Mouse (Mus musculus) thymus, adult 2 months (tissue): ENCODE data around the gene Gimd1. TPM values are rescaled to one million over a fixed set of nuclear protein-coding genes. Genes with fewer than 3 reads are reported as not detected.

Experiments
- DNase-seq: peaks from one replicate; pipeline ENCODE4 v3.0.0; 2021
- H3K27ac ChIP-seq: fragments of 200-500 bp; 2 replicates; pipeline ENCODE4 v1.5.1; 2012; ENCODE audit warnings: low read length, control low read depth; ENCODE audit not compliant: control insufficient read depth, insufficient read depth
- H3K27me3 ChIP-seq: fragments of 200-500 bp; 2 replicates; pipeline ENCODE4 v1.6.1; 2012; ENCODE audit warnings: mild to moderate bottlenecking, low read length, moderate library complexity, mixed read lengths; ENCODE audit not compliant: control insufficient read depth, insufficient read depth
- H3K36me3 ChIP-seq: fragments of 200-500 bp; 2 replicates; pipeline ENCODE4 v1.6.1; 2012; ENCODE audit warnings: mild to moderate bottlenecking, low read length, moderate library complexity; ENCODE audit not compliant: control insufficient read depth, insufficient read depth
- H3K4me1 ChIP-seq: fragments of 200-500 bp; replicated peaks from 2 replicates; pipeline ENCODE4 v1.6.1; 2012; ENCODE audit warnings: low read length; ENCODE audit not compliant: control insufficient read depth, insufficient read depth
- H3K4me3 ChIP-seq: fragments of 200-500 bp; 2 replicates; pipeline ENCODE4 v1.5.1; 2012; ENCODE audit warnings: mild to moderate bottlenecking, low read length, control low read depth, moderate library complexity; ENCODE audit not compliant: control insufficient read depth, insufficient read depth
- CTCF ChIP-seq: fragments of 200-500 bp; IDR thresholded peaks from 2 replicates; pipeline ENCODE4 v1.5.1; 2012; ENCODE audit warnings: mild to moderate bottlenecking, control low read depth, low read length, moderate library complexity, borderline replicate concordance; ENCODE audit not compliant: control insufficient read depth, poor library complexity, insufficient read depth; ENCODE audit errors: extremely low read depth
- POLR2A ChIP-seq: fragments of 200-500 bp; IDR thresholded peaks from 2 replicates; pipeline ENCODE4 v1.6.1; 2012; ENCODE audit warnings: mild to moderate bottlenecking, low read length, control low read depth, moderate library complexity; ENCODE audit not compliant: control insufficient read depth, poor library complexity, insufficient read depth; ENCODE audit errors: extremely low read depth
- WGBS: fragments of 180-500 bp; shearing (Covaris S2); methylation state at CpG from one replicate; pipeline ENCODE4 v1.1.7; 2018; 5-methylcytosine and 5-hydroxymethylcytosine counted together
- polyA plus RNA-seq: library from polyadenylated mRNA; depleted of rRNA; stranded (reverse); fragments of >200 nt; gene quantifications from 2 replicates; pipeline ENCODE4 v1.2.3, GENCODE M21; 2012

Gimd1 gene
- polyA plus RNA-seq, 1 experiment: not detected

DNA sequence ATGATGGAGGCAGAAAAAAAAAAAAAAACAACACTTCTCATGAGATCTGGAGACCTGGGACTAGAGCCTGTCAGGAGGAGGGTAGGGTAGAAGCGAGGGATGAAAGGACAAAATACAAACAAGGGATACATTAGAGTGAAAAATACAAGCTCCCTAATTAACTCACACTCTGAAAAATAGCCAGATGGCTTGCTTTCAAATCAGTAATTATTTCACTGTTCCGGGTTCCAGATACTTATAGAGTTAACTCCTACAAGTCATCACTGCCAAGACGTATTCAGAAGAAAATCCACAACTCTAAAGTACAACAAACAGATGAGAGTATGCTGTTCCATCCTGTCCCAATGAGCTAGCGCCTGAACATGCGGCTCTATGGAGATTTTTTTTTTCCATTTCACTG is 20.6 kb downstream of the Gimd1 start:
- no peak overlapping the region for H3K27ac ChIP-seq
- H3K4me1 ChIP-seq: no peaks in the 10 kb centered on the region
- no peak overlapping the region for H3K4me3 ChIP-seq
- H3K27me3 ChIP-seq: no peaks in the 10 kb centered on the region
- no peak for DNase-seq
- WGBS: 88% methylated on average over 5 of the region's 5 CpGs
- H3K36me3 ChIP-seq: no peaks in the 10 kb centered on the region
- TF ChIP-seq POLR2A (no peak), CTCF (no peak)

DNA sequence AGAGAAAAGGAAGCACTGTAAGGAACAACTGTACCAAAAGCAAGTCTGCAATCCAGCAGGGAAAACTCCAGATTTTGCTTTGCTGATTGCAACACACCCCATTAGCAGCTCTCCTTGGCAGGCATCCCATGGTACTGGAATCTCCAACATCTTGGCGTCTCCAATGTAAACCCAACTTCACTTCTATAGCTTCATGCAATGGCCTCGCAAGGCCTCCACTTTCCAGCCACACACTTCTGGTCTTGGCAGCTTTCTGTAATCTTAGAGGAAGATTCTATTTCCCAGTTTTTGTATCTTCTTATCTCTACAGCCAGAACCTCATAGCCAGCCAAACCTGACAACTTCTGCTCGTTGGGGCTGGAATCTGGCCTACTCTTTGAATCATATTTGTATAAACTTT is 22.2 kb downstream of the Gimd1 start:
- no peak for DNase-seq
- Histone ChIP-seq H3K4me1 (no peaks in the 10 kb centered on the region), H3K4me3 (no peak overlapping the region), H3K36me3 (no peaks in the 10 kb centered on the region), H3K27ac (no peak overlapping the region), H3K27me3 (no peaks in the 10 kb centered on the region)
- no peak for TF ChIP-seq CTCF
- WGBS: 82% methylated on average over 3 of the region's 3 CpGs

DNA sequence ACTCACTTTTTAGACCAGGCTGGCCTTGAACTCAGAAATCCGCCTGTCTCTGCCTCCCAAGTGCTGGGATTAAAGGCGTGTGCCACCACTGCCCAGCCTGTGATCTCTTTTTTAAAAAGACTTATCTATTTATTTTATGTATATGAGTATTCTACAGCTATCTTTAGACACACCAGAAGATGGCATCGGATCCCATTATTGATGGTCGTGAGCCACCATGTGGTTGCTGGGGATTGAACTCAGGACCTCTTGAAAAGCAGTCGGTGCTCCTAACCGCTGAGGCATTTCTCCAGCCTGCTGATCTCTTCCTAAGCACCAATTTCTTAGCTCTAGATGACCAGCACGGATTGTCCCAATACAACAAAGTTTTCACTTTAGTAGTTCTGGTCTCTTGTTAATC is 24.3 kb downstream of the Gimd1 start:
- Histone ChIP-seq H3K27me3 (no peaks in the 10 kb centered on the region), H3K27ac (no peak overlapping the region), H3K36me3 (no peaks in the 10 kb centered on the region), H3K4me3 (no peak overlapping the region), H3K4me1 (no peaks in the 10 kb centered on the region)
- TF ChIP-seq POLR2A (no peak), CTCF (no peak)
- 94% methylated on average over 7 of the region's 7 CpGs for WGBS
- no peak for DNase-seq

GRCm38 (mm10) chr3:132655955-132656354 is 26.3 kb downstream of the Gimd1 start:
- no peak for DNase-seq
- WGBS: 89% methylated on average over 2 of the region's 2 CpGs
- H3K27ac ChIP-seq: no peak overlapping the region
- TF ChIP-seq CTCF (no peak), POLR2A (no peak)
- peaks cover 15% of the 10 kb centered on the region for H3K36me3 ChIP-seq
- H3K27me3 ChIP-seq: no peaks in the 10 kb centered on the region
- no peak overlapping the region for H3K4me3 ChIP-seq
- no peaks in the 10 kb centered on the region for H3K4me1 ChIP-seq

- DNase-seq: no peak
- Histone ChIP-seq H3K36me3 (peaks cover 22% of the 10 kb centered on the region), H3K27ac (no peak overlapping the region), H3K27me3 (no peaks in the 10 kb centered on the region), H3K4me3 (no peak overlapping the region), H3K4me1 (no peaks in the 10 kb centered on the region)
- TF ChIP-seq POLR2A (no peak), CTCF (no peak)
- WGBS: 96% methylated on average over 2 of the region's 2 CpGs
Measured at GRCm38 (mm10) chr3:132677494-132677893, 47.9 kb downstream of the Gimd1 start.

DNA sequence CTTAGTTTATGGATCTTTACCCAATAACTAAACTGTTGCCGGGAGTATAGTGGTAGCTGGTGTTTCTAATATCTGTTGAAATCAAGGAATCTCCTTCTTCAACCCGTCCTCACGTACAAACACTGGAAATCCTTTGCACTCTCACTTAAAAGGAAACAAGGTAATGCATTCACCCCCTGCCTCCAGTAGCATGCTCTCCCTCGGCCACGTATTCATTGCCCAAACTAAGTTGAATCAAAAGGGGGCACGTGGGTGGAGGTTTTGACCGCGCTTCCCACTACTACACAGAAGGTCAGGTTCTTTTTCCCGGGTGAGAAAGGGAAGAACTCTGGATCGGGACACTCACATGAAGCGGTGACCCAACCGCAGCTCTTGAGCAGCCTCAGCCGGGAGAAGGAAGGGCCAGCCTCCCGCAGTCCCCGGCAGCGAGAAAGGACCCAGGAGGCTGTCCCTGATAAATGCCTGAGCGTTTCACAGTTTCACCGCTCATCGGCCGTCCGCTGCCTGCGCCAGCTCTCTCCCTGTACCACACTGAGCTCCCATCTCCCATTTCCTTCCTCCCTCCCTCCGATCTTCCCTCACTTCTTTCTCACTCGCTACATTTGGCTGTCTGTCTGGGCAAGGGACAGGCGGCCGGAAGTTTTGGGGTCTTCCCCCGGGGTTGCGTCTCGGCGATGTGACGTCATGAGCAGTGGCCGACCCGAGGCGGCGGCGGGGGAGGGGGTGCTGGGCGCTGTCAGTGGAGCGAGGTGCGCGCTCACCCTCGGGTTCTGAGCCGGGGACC is 54.0 kb downstream of the Gimd1 start, which contains the start of gene Tbck:
TSS of gene Tbck (plus strand) at position 698 of the 784 bp plus-strand sequence.
- Histone ChIP-seq H3K4me1 (0 out of 2 replicates have a peak, but pooled peaks cover 2% of the 10 kb centered on the region), H3K27me3 (no peaks in the 10 kb centered on the region), H3K36me3 (no peaks in the 10 kb centered on the region; the same call in 1 of the 2 replicates), H3K27ac (peak within 1 kb of the TSS; percentile 74), H3K4me3 (peak within 1 kb of the TSS; percentile 86)
- 0 out of 2 replicates have a peak, but pooled peaks have one; percentile 38 for TF ChIP-seq POLR2A
- TF ChIP-seq CTCF: no peak
- under 1% methylated on average over 42 of the region's 42 CpGs for WGBS
- peak; percentile 92 for DNase-seq
